Mouse (Mus musculus) midbrain, embryonic 13.5 days (tissue): ENCODE data around the gene Unc13c. TPM values are rescaled to one million over a fixed set of nuclear protein-coding genes. Genes with fewer than 3 reads are reported as not detected.

Experiments
- ATAC-seq: fragments of 200-750 bp; cut with Nextera tagmentation; 2 replicates; pipeline ENCODE4 v1.8.0; 2017; ENCODE audit warnings: mild to moderate bottlenecking, moderate TSS enrichment, moderate library complexity
- H3K27ac ChIP-seq: fragments of 300-500 bp; sonication (generic); 2 replicates; pipeline ENCODE4 v1.5.1; 2015; ENCODE audit warnings: inconsistent platforms, mild to moderate bottlenecking, moderate library complexity
- H3K27me3 ChIP-seq: fragments of 300-500 bp; sonication (generic); 2 replicates; pipeline ENCODE4 v1.6.1; 2015; ENCODE audit warnings: mild to moderate bottlenecking, inconsistent platforms
- H3K36me3 ChIP-seq: fragments of 300-500 bp; sonication (generic); 2 replicates; pipeline ENCODE4 v1.6.1; 2015; ENCODE audit warnings: mild to moderate bottlenecking, inconsistent platforms
- H3K4me1 ChIP-seq: fragments of 300-500 bp; sonication (generic); replicated peaks from 2 replicates; pipeline ENCODE4 v1.6.1; 2015; ENCODE audit warnings: inconsistent platforms
- H3K4me2 ChIP-seq: fragments of 300-500 bp; sonication (generic); replicated peaks from 2 replicates; pipeline ENCODE4 v1.6.1; 2015; ENCODE audit warnings: moderate library complexity, mild to moderate bottlenecking, inconsistent platforms
- H3K4me3 ChIP-seq: fragments of 300-500 bp; sonication (generic); replicated peaks from 2 replicates; pipeline ENCODE4 v1.5.1; 2015; ENCODE audit warnings: mild to moderate bottlenecking, inconsistent platforms
- H3K9ac ChIP-seq: fragments of 300-500 bp; sonication (generic); replicated peaks from 2 replicates; pipeline ENCODE4 v1.6.1; 2015; ENCODE audit warnings: mild to moderate bottlenecking, inconsistent platforms
- H3K9me3 ChIP-seq: fragments of 300-500 bp; sonication (generic); 2 replicates; pipeline ENCODE4 v1.6.1; 2016; ENCODE audit warnings: mild to moderate bottlenecking, inconsistent platforms
- WGBS: fragments of 180-500 bp; shearing (Covaris S2); methylation state at CpG from one replicate; pipeline ENCODE4 v1.1.7; 2015; 5-methylcytosine and 5-hydroxymethylcytosine counted together
- polyA plus RNA-seq: library from polyadenylated mRNA; unstranded; fragments of >200 nt; fragmentation: Nextera tagmentation; extraction: Ambion mirVana; gene quantifications from 2 replicates; pipeline ENCODE4 v1.2.1, GENCODE M21; 2015

The Unc13c gene
- polyA plus RNA-seq, 1 experiment from 2014 or later = 1.4 TPM

GRCm38 (mm10) chr9:73560037-73560436, 408.7 kb downstream of the Unc13c start:
- Histone ChIP-seq H3K4me1 (no peaks in the 10 kb centered on the region), H3K4me3 (no peak overlapping the region), H3K27ac (no peak overlapping the region), H3K36me3 (no peaks in the 10 kb centered on the region), H3K9ac (no peak overlapping the region), H3K4me2 (no peak overlapping the region), H3K27me3 (no peaks in the 10 kb centered on the region), H3K9me3 (no peaks in the 10 kb centered on the region)
- WGBS = 73% methylated on average over 5 of the region's 5 CpGs
- ATAC-seq = no peak

DNA sequence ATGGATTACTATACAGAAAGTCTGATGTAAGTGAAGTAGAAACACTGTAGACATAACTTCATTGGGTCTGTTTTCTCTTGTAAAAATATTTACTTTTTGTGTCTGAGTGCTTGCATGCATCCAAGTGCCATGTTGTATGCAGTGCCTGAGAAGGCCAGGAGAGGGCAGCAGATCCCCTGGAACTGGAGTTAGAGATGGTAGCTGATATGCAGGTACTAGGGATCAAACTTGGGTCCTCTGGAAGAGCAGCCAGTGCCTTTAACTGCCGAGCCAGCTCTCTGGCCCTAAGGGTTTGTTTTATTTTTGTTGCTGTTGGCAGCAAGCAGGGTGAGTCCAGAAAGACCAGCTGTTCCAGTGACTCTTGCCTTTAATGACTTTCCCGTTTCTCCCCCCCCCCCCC, 411.0 kb downstream of the Unc13c start:
- WGBS = 85% methylated on average over 2 of the region's 2 CpGs
- no peak for ATAC-seq
- Histone ChIP-seq H3K4me1 (no peaks in the 10 kb centered on the region), H3K9me3 (no peaks in the 10 kb centered on the region), H3K27ac (no peak overlapping the region), H3K4me3 (no peak overlapping the region), H3K4me2 (no peak overlapping the region), H3K27me3 (no peaks in the 10 kb centered on the region), H3K36me3 (no peaks in the 10 kb centered on the region), H3K9ac (no peak overlapping the region)

- no peak overlapping the region for H3K27ac ChIP-seq
- no peak overlapping the region for H3K4me3 ChIP-seq
- H3K36me3 ChIP-seq = no peaks in the 10 kb centered on the region
- no peaks in the 10 kb centered on the region for H3K9me3 ChIP-seq
- no peaks in the 10 kb centered on the region for H3K4me1 ChIP-seq
- WGBS = 83% methylated on average over 6 of the region's 6 CpGs
- no peak overlapping the region for H3K4me2 ChIP-seq
- no peak for ATAC-seq
- no peak overlapping the region for H3K9ac ChIP-seq
- no peaks in the 10 kb centered on the region for H3K27me3 ChIP-seq
Observed at GRCm38 (mm10) chr9:73555354-73555753, 413.4 kb downstream of the Unc13c start.

GRCm38 (mm10) chr9:73472568-73472967, 496.2 kb downstream of the Unc13c start:
- Histone ChIP-seq H3K4me1 (no peaks in the 10 kb centered on the region), H3K9me3 (no peaks in the 10 kb centered on the region), H3K36me3 (no peaks in the 10 kb centered on the region), H3K27ac (no peak overlapping the region), H3K4me2 (no peak overlapping the region), H3K27me3 (no peaks in the 10 kb centered on the region), H3K4me3 (no peak overlapping the region), H3K9ac (no peak overlapping the region)
- 63% methylated on average over 3 of the region's 3 CpGs for WGBS
- no peak for ATAC-seq

DNA sequence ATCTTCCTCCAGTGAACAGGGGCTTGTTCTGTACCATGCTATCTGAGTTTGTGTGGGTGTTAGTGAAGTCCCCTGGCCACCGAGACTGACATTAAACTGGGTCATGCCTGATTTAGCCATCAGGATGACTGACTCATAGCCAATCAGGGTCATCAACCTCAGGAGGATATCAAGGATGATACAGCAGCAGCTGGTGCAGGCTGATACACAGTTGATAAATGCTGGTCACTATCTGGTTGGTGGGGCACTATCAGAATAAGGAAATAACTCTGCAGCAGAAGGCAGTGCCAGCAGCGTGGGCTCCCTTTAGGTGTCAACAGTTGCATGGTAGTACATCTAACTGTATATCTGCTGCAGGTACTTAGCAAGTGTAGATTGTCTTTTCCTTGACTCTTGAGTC, 506.7 kb downstream of the Unc13c start:
- no peak for ATAC-seq
- H3K36me3 ChIP-seq = no peaks in the 10 kb centered on the region
- 86% methylated on average over 2 of the region's 2 CpGs for WGBS

DNA sequence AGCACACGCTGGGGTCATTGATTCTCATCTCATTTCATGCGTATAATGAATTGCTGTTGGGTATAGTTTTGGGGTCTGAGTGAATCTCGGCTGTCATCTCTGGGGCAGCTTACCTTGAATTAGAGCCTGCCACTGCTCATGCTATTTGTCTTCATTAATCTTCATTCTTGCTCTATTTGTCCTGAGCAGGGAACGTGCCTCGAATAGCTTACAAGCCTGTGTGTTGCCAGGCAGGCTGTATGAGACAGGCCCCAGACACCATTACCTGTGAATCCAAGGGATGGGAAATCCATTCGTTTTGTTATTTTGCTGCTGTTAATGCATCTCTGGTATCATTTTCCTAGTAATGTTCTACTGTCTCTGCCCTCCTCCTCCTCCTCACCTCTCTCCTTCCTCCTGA, 518.8 kb downstream of the Unc13c start:
- Histone ChIP-seq H3K4me1 (0 out of 2 replicates have a peak, but pooled peaks cover 2% of the 10 kb centered on the region), H3K36me3 (no peaks in the 10 kb centered on the region), H3K4me3 (no peak overlapping the region), H3K27me3 (no peaks in the 10 kb centered on the region; the same call in 1 of the 2 replicates), H3K9me3 (no peaks in the 10 kb centered on the region), H3K4me2 (no peak overlapping the region), H3K9ac (no peak overlapping the region), H3K27ac (no peak overlapping the region)
- WGBS = 57% methylated on average over 6 of the region's 6 CpGs
- no peak; the same call in 1 of the 2 replicates for ATAC-seq

More for the DNA sequence above, 506.7 kb downstream of the Unc13c start:
- H3K9me3 ChIP-seq = no peaks in the 10 kb centered on the region
- H3K27me3 ChIP-seq = no peaks in the 10 kb centered on the region
- no peak overlapping the region for H3K27ac ChIP-seq
- no peak overlapping the region for H3K9ac ChIP-seq
- H3K4me1 ChIP-seq = no peaks in the 10 kb centered on the region
- H3K4me3 ChIP-seq = no peak overlapping the region
- no peak overlapping the region for H3K4me2 ChIP-seq

DNA sequence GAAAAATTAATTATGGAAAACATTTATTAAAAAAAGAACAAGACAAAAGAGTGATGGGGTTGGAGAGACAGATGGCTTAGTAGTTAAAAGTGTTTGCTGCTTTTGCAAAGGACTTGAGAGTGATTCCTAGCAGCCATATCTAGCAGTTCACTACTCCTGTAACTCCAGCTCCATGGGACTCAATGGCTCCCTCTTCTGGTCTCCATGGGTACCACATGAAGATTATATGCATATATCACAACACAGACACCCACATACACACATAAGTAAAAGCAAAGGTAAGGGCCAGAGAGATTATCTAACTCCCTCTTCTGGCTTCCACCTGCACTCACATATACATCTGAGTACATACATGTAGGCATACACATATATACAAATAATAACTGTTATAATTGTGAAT, 519.5 kb downstream of the Unc13c start:
- no peak overlapping the region for H3K4me2 ChIP-seq
- H3K27me3 ChIP-seq = no peaks in the 10 kb centered on the region; the same call in 1 of the 2 replicates
- ATAC-seq = no peak

GRCm38 (mm10) chr9:73431925-73432324, 536.8 kb downstream of the Unc13c start:
- Histone ChIP-seq H3K9ac (no peak overlapping the region), H3K27ac (no peak overlapping the region), H3K4me2 (no peak overlapping the region), H3K27me3 (no peaks in the 10 kb centered on the region), H3K4me3 (no peak overlapping the region), H3K9me3 (no peaks in the 10 kb centered on the region), H3K4me1 (no peaks in the 10 kb centered on the region), H3K36me3 (no peaks in the 10 kb centered on the region)
- 79% methylated on average over 2 of the region's 2 CpGs for WGBS
- ATAC-seq = no peak

More for the DNA sequence above, 519.5 kb downstream of the Unc13c start:
- no peaks in the 10 kb centered on the region for H3K9me3 ChIP-seq
- 0 out of 2 replicates have a peak, but pooled peaks cover 2% of the 10 kb centered on the region for H3K4me1 ChIP-seq
- H3K9ac ChIP-seq = no peak overlapping the region
- H3K27ac ChIP-seq = no peak overlapping the region
- no peaks in the 10 kb centered on the region for H3K36me3 ChIP-seq
- H3K4me3 ChIP-seq = no peak overlapping the region

Other genes with a start within 250 kb of the Unc13c start
- gene Wdr72, start 141.4 kb upstream of the Unc13c start, polyA plus RNA-seq = 0.52 and 0.95 TPM in 2 replicates